In genomic region chr11:49758096-49758495, GRCm38 (mm10) we compare ENCODE assay signal across 16 mouse cellular contexts. TPM values are rescaled to one million over a fixed set of nuclear protein-coding genes. Genes with fewer than 3 reads are reported as not detected.
"Had no signal": no experiment of that assay in that cellular context is flagged by ENCODE, and none has a peak within 500 bp of the region (broad histone marks: within the 10 kb centered on the region; RNA-seq: fewer than 3 reads in every experiment).

No protein-coding gene starts in this region.

- H3K27me3 ChIP-seq: limb, embryonic 13.5 days; midbrain, embryonic 13.5 days; neural tube, embryonic 12.5 days; stomach, embryonic 15.5 days had no signal

- H3K36me3 ChIP-seq: limb, embryonic 13.5 days; midbrain, embryonic 13.5 days; neural tube, embryonic 12.5 days; stomach, embryonic 15.5 days had no signal

- H3K4me1 ChIP-seq: midbrain, embryonic 13.5 days; neural tube, embryonic 12.5 days had no signal

- H3K9ac ChIP-seq: limb, embryonic 13.5 days; liver, embryonic 14.5 days; midbrain, embryonic 13.5 days; neural tube, embryonic 12.5 days; stomach, embryonic 15.5 days had no signal

- ATAC-seq: midbrain, embryonic 13.5 days had no signal

- H3K4me2 ChIP-seq: limb, embryonic 13.5 days; midbrain, embryonic 13.5 days; neural tube, embryonic 12.5 days; stomach, embryonic 15.5 days had no signal

- H3K27ac ChIP-seq: layer of hippocampus, adult 2 months; limb, embryonic 13.5 days; liver, embryonic 14.5 days; midbrain, embryonic 13.5 days; neural tube, embryonic 12.5 days; stomach, embryonic 15.5 days had no signal

- DNase-seq: kidney, adult 18-20 months; kidney, postnatal 10 days; kidney, postnatal 4 days; left cerebral cortex, postnatal 4 days; lung, adult 2 months; lung, postnatal 14 days; right cerebral cortex, postnatal 4 days; thymus, adult 2 months; thymus, postnatal 36 days had no signal

- H3K9me3 ChIP-seq: limb, embryonic 13.5 days; midbrain, embryonic 13.5 days; neural tube, embryonic 12.5 days; stomach, embryonic 15.5 days had no signal

- H3K4me3 ChIP-seq: layer of hippocampus, adult 2 months; limb, embryonic 13.5 days; midbrain, embryonic 13.5 days; neural tube, embryonic 12.5 days; stomach, embryonic 15.5 days had no signal

RNA-seq across cellular contexts. Expression of gene Gfpt2, which starts 35.9 kb away (rescaled TPM):
- total RNA-seq: neutrophil, adult 5-6 weeks had no signal
